Mouse (Mus musculus) small intestine, adult 2 months (tissue): ENCODE measurements at regions not wholly inside any gene's neighbourhood (a gene's known extent, or its start where the extent isn't known, plus 50 kb on each side); places are given as distances from the start of the nearest gene placed in this dataset.

ENCODE experiments used
- CTCF ChIP-seq: fragments of 200-500 bp; IDR thresholded peaks from 2 replicates; pipeline ENCODE4 v1.5.1; 2012; ENCODE audit warnings: low read depth, mild to moderate bottlenecking, control low read depth, inconsistent platforms, low read length, moderate library complexity, mixed read lengths; ENCODE audit not compliant: insufficient replicate concordance, insufficient read length; ENCODE audit errors: extremely low read depth
- POLR2A ChIP-seq: fragments of 200-500 bp; IDR thresholded peaks from 2 replicates; pipeline ENCODE4 v1.6.1; 2012; ENCODE audit warnings: low read depth, mild to moderate bottlenecking, control low read depth, inconsistent platforms, low read length, moderate library complexity

GRCm38 (mm10) chr4:148384251-148385230 lies 60.0 kb downstream of the Ubiad1 start:
- no peak for TF ChIP-seq CTCF
- TF ChIP-seq POLR2A, result no peak
